Mouse (Mus musculus) left cerebral cortex, adult 18-20 months (tissue): ENCODE results near the gene Man2b1. TPM values are rescaled to one million over a fixed set of nuclear protein-coding genes. Genes with fewer than 3 reads are reported as not detected.

Experiments used
- DNase-seq, 2 experiments: peaks; one replicate each; pipeline ENCODE4 v3.0.0; 2021 to 2022; ENCODE audit warnings: low spot score in 2 of 2, mixed read lengths in 1 of 2
- long read RNA-seq, 2 experiments: library from polyadenylated mRNA; stranded (forward); transcript quantifications; one replicate each; pipeline ENCODE4 v2.0.0; 2021
- total RNA-seq, 2 experiments: library from RNA; stranded (reverse); gene quantifications; 2 replicates each; pipeline ENCODE4 v1.2.3; 2021

Man2b1 gene
- 10 to 100 TPM; 30.8 to 36.9 TPM for total RNA-seq
- long read RNA-seq, experiment 1, transcript Man2b1-201 (24 exons, 3,822 nt), result major isoform, 37 of 58 reads
- long read RNA-seq, experiment 1, partial matches to known transcripts, result 6 of 58 reads
- long read RNA-seq, experiment 1, other reads (novel, unspliced or antisense), result 15 of 58 reads
- long read RNA-seq, experiment 2, transcript Man2b1-201 (24 exons, 3,822 nt), result major isoform, 24 of 39 reads
- long read RNA-seq, experiment 2, partial matches to known transcripts, result 6 of 39 reads
- long read RNA-seq, experiment 2, other reads (novel, unspliced or antisense), result 9 of 39 reads

GRCm38 (mm10) chr8:85083108-85083813, at the start of gene Man2b1:
Man2b1 (plus strand) TSS chr8:85083270.
- DNase-seq, result peak; percentile 84 to 89

- no peak for DNase-seq
These were observed 49.2 kb upstream of the Man2b1 start for GRCm38 (mm10) chr8:85033867-85034266.

GRCm38 (mm10) chr8:85034764-85035163, 48.3 kb upstream of the Man2b1 start:
- peak; percentile 63 for DNase-seq

- DNase-seq, result no peak
These were observed 47.8 kb upstream of the Man2b1 start for GRCm38 (mm10) chr8:85035165-85035727.

GRCm38 (mm10) chr8:85035728-85036310, 47.3 kb upstream of the Man2b1 start:
- DNase-seq, result no peak

GRCm38 (mm10) chr8:85036381-85036717, 46.7 kb upstream of the Man2b1 start:
- DNase-seq, result no peak

- peak; percentile 88 to 90 for DNase-seq
These were observed 46.2 kb upstream of the Man2b1 start, which contains the start of gene Tnpo2 for GRCm38 (mm10) chr8:85036718-85037365. Tnpo2 (plus strand) TSS chr8:85036915.

GRCm38 (mm10) chr8:85037366-85037680, 45.7 kb upstream of the Man2b1 start:
- DNase-seq, result peak in 1 of 2 experiments; percentile 34

- peak; percentile 49 to 67 for DNase-seq
These were observed 45.2 kb upstream of the Man2b1 start for GRCm38 (mm10) chr8:85037681-85038531.

- DNase-seq, result no peak
These were observed 39.5 kb upstream of the Man2b1 start for GRCm38 (mm10) chr8:85043619-85044018.

GRCm38 (mm10) chr8:85057367-85057766, 25.7 kb upstream of the Man2b1 start:
- no peak for DNase-seq

- peak; percentile 93 for DNase-seq
These were observed 23.0 kb upstream of the Man2b1 start, which contains the start of gene Fbxw9 for GRCm38 (mm10) chr8:85059879-85060616. Fbxw9 (plus strand) TSS chr8:85060055.

- no peak for DNase-seq
These were observed 20.5 kb upstream of the Man2b1 start for GRCm38 (mm10) chr8:85062603-85063002.

- DNase-seq, result no peak
These were observed 17.9 kb upstream of the Man2b1 start for GRCm38 (mm10) chr8:85065213-85065612.

GRCm38 (mm10) chr8:85067155-85067554, 15.9 kb upstream of the Man2b1 start:
- no peak for DNase-seq

GRCm38 (mm10) chr8:85067982-85068381, 15.1 kb upstream of the Man2b1 start, which contains the start of gene Gm5741:
Gm5741 (minus strand) TSS chr8:85067982.
- DNase-seq, result no peak

GRCm38 (mm10) chr8:85071041-85071440, 12.0 kb upstream of the Man2b1 start:
- no peak for DNase-seq

GRCm38 (mm10) chr8:85071514-85072281, 11.4 kb upstream of the Man2b1 start, which contains the start of gene Dhps:
Dhps (plus strand) TSS chr8:85071757.
- peak; percentile 90 to 91 for DNase-seq
